ENCODE assay signal across 28 mouse cellular contexts in genomic region chr6:147055374-147055977, GRCm38 (mm10). TPM values are rescaled to one million over a fixed set of nuclear protein-coding genes. Genes with fewer than 3 reads are reported as not detected.
DNase-seq lines count a peak whose midpoint lies in the region; ATAC-seq and TF ChIP-seq lines count a peak whose summit lies in the region.
"Had no signal": no experiment of that assay in that cellular context is flagged by ENCODE, and none has a peak within 500 bp of the region (broad histone marks: within the 10 kb centered on the region; RNA-seq: fewer than 3 reads in every experiment).

No protein-coding gene starts in this region.

- no peak for TF ChIP-seq POLR2A in bone marrow, adult 2 months (IDR thresholded peaks at IDR 0.05; ENCODE audit: borderline replicate concordance, control insufficient read depth, low read depth, low read length)
- TF ChIP-seq POLR2A in thymus, adult 2 months (IDR thresholded peaks at IDR 0.05; ENCODE audit: control insufficient read depth, extremely low read depth, insufficient read depth, low read length, poor library complexity), result no peak

- peaks cover 16% of the 10 kb centered on the region for H3K4me1 ChIP-seq in heart, embryonic 13.5 days
- H3K4me1 ChIP-seq in heart, embryonic 10.5 days, result peaks cover 9% of the 10 kb centered on the region; the same call in 1 of the 2 replicates
- no peaks in the 10 kb centered on the region for H3K4me1 ChIP-seq in kidney, postnatal 0 days (replicated peaks; ENCODE audit: insufficient read depth, low read length)
- H3K4me1 ChIP-seq in bone marrow, adult 2 months (ENCODE audit: control insufficient read depth, insufficient read depth, low read length), result peaks cover 3% of the 10 kb centered on the region
- no peaks in the 10 kb centered on the region for H3K4me1 ChIP-seq in limb, embryonic 10.5 days
- no peaks in the 10 kb centered on the region for H3K4me1 ChIP-seq in thymus, adult 2 months (replicated peaks; ENCODE audit: control insufficient read depth, insufficient read depth, low read length)
- H3K4me1 ChIP-seq: limb, embryonic 12.5 days; liver, embryonic 13.5 days; midbrain, embryonic 10.5 days; midbrain, embryonic 15.5 days; neural tube, embryonic 15.5 days; stomach, embryonic 15.5 days had no signal

- no peaks in the 10 kb centered on the region for H3K27me3 ChIP-seq in heart, embryonic 13.5 days (replicated peaks)
- H3K27me3 ChIP-seq in heart, embryonic 10.5 days (ENCODE audit: insufficient read depth, poor library complexity, severe bottlenecking), result no peaks in the 10 kb centered on the region
- H3K27me3 ChIP-seq in kidney, postnatal 0 days (ENCODE audit: insufficient read depth, low read length), result no peaks in the 10 kb centered on the region
- no peaks in the 10 kb centered on the region for H3K27me3 ChIP-seq in limb, embryonic 10.5 days (ENCODE audit: low read depth, poor library complexity, severe bottlenecking)
- H3K27me3 ChIP-seq in thymus, adult 2 months (ENCODE audit: control insufficient read depth, insufficient read depth, low read length), result no peaks in the 10 kb centered on the region
- H3K27me3 ChIP-seq: heart, embryonic 15.5 days; limb, embryonic 12.5 days; liver, embryonic 13.5 days; midbrain, embryonic 15.5 days; neural tube, embryonic 15.5 days; stomach, embryonic 15.5 days had no signal

- no peak for DNase-seq in heart, embryonic 10.5 days (ENCODE audit: low spot score)
- peak; percentile 30 for DNase-seq in kidney, postnatal 0 days (ENCODE audit: low spot score)
- no peak for DNase-seq in kidney, postnatal 14 days
- peak; percentile 22 for DNase-seq in limb, embryonic 10.5 days (ENCODE audit: low spot score)
- no peak for DNase-seq in thymus, adult 2 months
- DNase-seq: adrenal gland, adult 2 months; adrenal gland, postnatal 36 days; B cell, adult 2 months; cerebellum, adult 8-10 months; cerebellum, postnatal 25 days; gastrocnemius, postnatal 10 days; kidney, postnatal 10 days; liver, embryonic 13.5 days; lung, adult 2 months; lung, postnatal 10 days; right cerebral cortex, postnatal 25 days; thymus, postnatal 14 days had no signal

- H3K36me3 ChIP-seq in heart, embryonic 13.5 days, result peaks cover 93% of the 10 kb centered on the region
- peaks cover 90% of the 10 kb centered on the region for H3K36me3 ChIP-seq in heart, embryonic 10.5 days
- H3K36me3 ChIP-seq in kidney, postnatal 0 days (ENCODE audit: insufficient read depth, low read length), result peaks cover 38% of the 10 kb centered on the region
- H3K36me3 ChIP-seq in limb, embryonic 10.5 days, result peaks cover 93% of the 10 kb centered on the region
- peaks cover 24% of the 10 kb centered on the region for H3K36me3 ChIP-seq in thymus, adult 2 months (ENCODE audit: control insufficient read depth, insufficient read depth, low read length)

- H3K4me2 ChIP-seq in heart, embryonic 13.5 days, result no peak overlapping the region
- no peak overlapping the region for H3K4me2 ChIP-seq in kidney, postnatal 0 days (ENCODE audit: low read length)
- H3K4me2 ChIP-seq: heart, embryonic 15.5 days; limb, embryonic 12.5 days; liver, embryonic 13.5 days; midbrain, embryonic 15.5 days; neural tube, embryonic 15.5 days; stomach, embryonic 15.5 days had no signal

- H3K9me3 ChIP-seq in heart, embryonic 13.5 days, result no peaks in the 10 kb centered on the region
- no peaks in the 10 kb centered on the region for H3K9me3 ChIP-seq in heart, embryonic 10.5 days
- no peaks in the 10 kb centered on the region for H3K9me3 ChIP-seq in kidney, postnatal 0 days (replicated peaks; ENCODE audit: low read length)
- no peaks in the 10 kb centered on the region for H3K9me3 ChIP-seq in limb, embryonic 10.5 days (replicated peaks)
- H3K9me3 ChIP-seq: heart, embryonic 15.5 days; limb, embryonic 12.5 days; liver, embryonic 13.5 days; midbrain, embryonic 10.5 days; midbrain, embryonic 15.5 days; neural tube, embryonic 15.5 days; stomach, embryonic 15.5 days had no signal

- H3K27ac ChIP-seq in heart, embryonic 13.5 days (replicated peaks), result peak overlapping the region; percentile 39; the same call in 1 of the 2 replicates
- no peak overlapping the region for H3K27ac ChIP-seq in heart, embryonic 10.5 days
- H3K27ac ChIP-seq in kidney, postnatal 0 days, result no peak overlapping the region
- peak overlapping the region; percentile 18; the same call in 1 of the 2 replicates for H3K27ac ChIP-seq in bone marrow, adult 2 months (ENCODE audit: control insufficient read depth, insufficient read depth, low read depth, low read length, poor library complexity)
- H3K27ac ChIP-seq in limb, embryonic 10.5 days, result no peak overlapping the region
- no peak overlapping the region for H3K27ac ChIP-seq in thymus, adult 2 months (ENCODE audit: control insufficient read depth, insufficient read depth, low read length)
- H3K27ac ChIP-seq: heart, embryonic 15.5 days; hindbrain, postnatal 0 days; limb, embryonic 12.5 days; liver, embryonic 13.5 days; midbrain, embryonic 10.5 days; midbrain, embryonic 15.5 days; neural tube, embryonic 15.5 days; stomach, embryonic 15.5 days had no signal

- H3K4me3 ChIP-seq in heart, embryonic 13.5 days, result no peak overlapping the region
- H3K4me3 ChIP-seq in heart, embryonic 10.5 days, result no peak overlapping the region
- H3K4me3 ChIP-seq in kidney, postnatal 0 days (replicated peaks; ENCODE audit: low read depth, low read length), result no peak overlapping the region
- no peak overlapping the region for H3K4me3 ChIP-seq in bone marrow, adult 2 months (replicated peaks; ENCODE audit: control insufficient read depth, low read depth, low read length)
- H3K4me3 ChIP-seq in limb, embryonic 10.5 days, result no peak overlapping the region
- no peak overlapping the region for H3K4me3 ChIP-seq in thymus, adult 2 months (ENCODE audit: control insufficient read depth, insufficient read depth, low read length)
- H3K4me3 ChIP-seq: heart, embryonic 15.5 days; limb, embryonic 12.5 days; liver, embryonic 13.5 days; midbrain, embryonic 10.5 days; midbrain, embryonic 15.5 days; neural tube, embryonic 15.5 days; stomach, embryonic 15.5 days had no signal

- 72% methylated on average over 10 of the region's 10 CpGs for WGBS in heart, embryonic 13.5 days
- 80% methylated on average over 10 of the region's 10 CpGs for WGBS in heart, embryonic 10.5 days
- WGBS in kidney, postnatal 0 days, result 47% methylated on average over 10 of the region's 10 CpGs
- WGBS in bone marrow, adult 2 months, result 80% methylated on average over 10 of the region's 10 CpGs
- 89% methylated on average over 10 of the region's 10 CpGs for WGBS in limb, embryonic 10.5 days
- WGBS in thymus, adult 2 months, result 94% methylated on average over 10 of the region's 10 CpGs

- H3K9ac ChIP-seq in heart, embryonic 13.5 days, result no peak overlapping the region
- no peak overlapping the region for H3K9ac ChIP-seq in kidney, postnatal 0 days (ENCODE audit: low read depth, low read length)
- H3K9ac ChIP-seq: heart, embryonic 15.5 days; limb, embryonic 12.5 days; liver, embryonic 13.5 days; midbrain, embryonic 15.5 days; neural tube, embryonic 15.5 days; stomach, embryonic 15.5 days had no signal

- no peak for TF ChIP-seq CTCF in kidney, postnatal 0 days (IDR thresholded peaks at IDR 0.05; ENCODE audit: low read depth)
- no peak for TF ChIP-seq CTCF in bone marrow, adult 2 months (IDR thresholded peaks at IDR 0.05; ENCODE audit: control insufficient read depth, insufficient read depth, low read length)
- no peak for TF ChIP-seq CTCF in thymus, adult 2 months (IDR thresholded peaks at IDR 0.05; ENCODE audit: borderline replicate concordance, control insufficient read depth, extremely low read depth, insufficient read depth, low read length, poor library complexity)

- no peak for ATAC-seq in heart, embryonic 13.5 days (ENCODE audit: extremely low read depth, insufficient number of reproducible peaks, low FRiP score, low TSS enrichment)
- no peak for ATAC-seq in kidney, postnatal 0 days (replicated peaks; ENCODE audit: low FRiP score, low read depth)
- ATAC-seq: activated CD4-positive, CD25-positive, alpha-beta regulatory T cell, adult 4 months; hindbrain, postnatal 0 days; intestine, embryonic 16.5 days; midbrain, embryonic 15.5 days had no signal

RNA-seq across cellular contexts. Expression of gene Mrps35, which starts 12.9 kb away (rescaled TPM):
- polyA plus RNA-seq in heart, embryonic 13.5 days (2015; fragmentation: Nextera tagmentation; extraction: Ambion mirVana), result 123 and 139 TPM in 2 replicates
- 129 and 136 TPM in 2 replicates for polyA plus RNA-seq in heart, embryonic 10.5 days (2016; fragmentation: Nextera tagmentation; extraction: Ambion mirVana)
- polyA plus RNA-seq in kidney, postnatal 0 days (2015; fragmentation: Nextera tagmentation; extraction: Ambion mirVana), result 132 and 139 TPM in 2 replicates
- polyA plus RNA-seq in bone marrow, adult 2 months (2011; ENCODE audit: insufficient read depth, insufficient read length, low replicate concordance, missing spikeins), result 32.3 and 41.9 TPM in 2 replicates
- polyA plus RNA-seq in limb, embryonic 10.5 days (2016; fragmentation: Nextera tagmentation; extraction: Ambion mirVana), result 119 and 134 TPM in 2 replicates
- 8.4 and 9.4 TPM in 2 replicates for polyA plus RNA-seq in thymus, adult 2 months (2012; rRNA removed)

RNA-seq across cellular contexts. Expression of gene Rep15, which starts 23.1 kb away (rescaled TPM):
- 0.60 and 1.1 TPM in 2 replicates for polyA plus RNA-seq in heart, embryonic 13.5 days (2015; fragmentation: Nextera tagmentation; extraction: Ambion mirVana)
- 1.4 TPM in 2 replicates for polyA plus RNA-seq in heart, embryonic 10.5 days (2016; fragmentation: Nextera tagmentation; extraction: Ambion mirVana)
- 0.70 and 0.84 TPM in 2 replicates for polyA plus RNA-seq in kidney, postnatal 0 days (2015; fragmentation: Nextera tagmentation; extraction: Ambion mirVana)
- 0.59 TPM in 1 of 2 replicates, not detected in the other for polyA plus RNA-seq in bone marrow, adult 2 months (2011; ENCODE audit: insufficient read depth, insufficient read length, low replicate concordance, missing spikeins)
- polyA plus RNA-seq in limb, embryonic 10.5 days (2016; fragmentation: Nextera tagmentation; extraction: Ambion mirVana), result 0.90 and 0.93 TPM in 2 replicates
- polyA plus RNA-seq in thymus, adult 2 months (2012; rRNA removed), result 0.09 and 0.16 TPM in 2 replicates

RNA-seq across cellular contexts. Expression of gene Mansc4, which starts 31.4 kb away (rescaled TPM):
- 0.48 and 0.51 TPM in 2 replicates for polyA plus RNA-seq in heart, embryonic 13.5 days (2015; fragmentation: Nextera tagmentation; extraction: Ambion mirVana)
- polyA plus RNA-seq in heart, embryonic 10.5 days (2016; fragmentation: Nextera tagmentation; extraction: Ambion mirVana), result 0.59 TPM in 1 of 2 replicates, not detected in the other
- 3.7 and 4.3 TPM in 2 replicates for polyA plus RNA-seq in kidney, postnatal 0 days (2015; fragmentation: Nextera tagmentation; extraction: Ambion mirVana)
- not detected in 2 replicates for polyA plus RNA-seq in bone marrow, adult 2 months (2011; ENCODE audit: insufficient read depth, insufficient read length, low replicate concordance, missing spikeins)
- polyA plus RNA-seq in limb, embryonic 10.5 days (2016; fragmentation: Nextera tagmentation; extraction: Ambion mirVana), result 1.0 and 2.2 TPM in 2 replicates
- polyA plus RNA-seq in thymus, adult 2 months (2012; rRNA removed), result 2.8 and 2.9 TPM in 2 replicates
- polyA plus RNA-seq: liver, embryonic 13.5 days had no signal

RNA-seq across cellular contexts. Expression of gene Klhl42, which starts 35.7 kb away (rescaled TPM):
- 3.6 and 3.9 TPM in 2 replicates for polyA plus RNA-seq in heart, embryonic 13.5 days (2015; fragmentation: Nextera tagmentation; extraction: Ambion mirVana)
- polyA plus RNA-seq in heart, embryonic 10.5 days (2016; fragmentation: Nextera tagmentation; extraction: Ambion mirVana), result 5.2 and 5.7 TPM in 2 replicates
- polyA plus RNA-seq in kidney, postnatal 0 days (2015; fragmentation: Nextera tagmentation; extraction: Ambion mirVana), result 5.7 and 6.0 TPM in 2 replicates
- polyA plus RNA-seq in bone marrow, adult 2 months (2011; ENCODE audit: insufficient read depth, insufficient read length, low replicate concordance, missing spikeins), result 1.3 and 3.9 TPM in 2 replicates
- 6.3 and 6.9 TPM in 2 replicates for polyA plus RNA-seq in limb, embryonic 10.5 days (2016; fragmentation: Nextera tagmentation; extraction: Ambion mirVana)
- polyA plus RNA-seq in thymus, adult 2 months (2012; rRNA removed), result 27.2 and 33.8 TPM in 2 replicates

Comparison
In these comparisons a context has a peak if more than half of its experiments do, and no peak if none do; other contexts are left out.
1. H3K27ac ChIP-seq: peak in heart, embryonic 13.5 days (single experiment) and bone marrow, adult 2 months (single experiment); none in heart, embryonic 10.5 days (single experiment), kidney, postnatal 0 days (single experiment), limb, embryonic 10.5 days (single experiment) and thymus, adult 2 months (single experiment).
2. DNase-seq: peak in kidney, postnatal 0 days (single experiment) and limb, embryonic 10.5 days (single experiment); none in heart, embryonic 10.5 days (single experiment), kidney, postnatal 14 days (single experiment) and thymus, adult 2 months (single experiment).